Comparison of ENCODE assay signal across 8 mouse cellular contexts in genomic region chr6:39295727-39296411, GRCm38 (mm10).
DNase-seq lines count a peak whose midpoint lies in the region; ATAC-seq and TF ChIP-seq lines count a peak whose summit lies in the region.
"Had no signal": no experiment of that assay in that cellular context is flagged by ENCODE, and none has a peak within 500 bp of the region (broad histone marks: within the 10 kb centered on the region; RNA-seq: fewer than 3 reads in every experiment).

No protein-coding gene starts in this region.

- no peak for TF ChIP-seq POLR2A in thymus, adult 2 months (IDR thresholded peaks at IDR 0.05; ENCODE audit: control insufficient read depth, extremely low read depth, insufficient read depth, low read length, poor library complexity)

- H3K4me1 ChIP-seq in thymus, adult 2 months (replicated peaks; ENCODE audit: control insufficient read depth, insufficient read depth, low read length) = peaks cover 7% of the 10 kb centered on the region
- peaks cover 10% of the 10 kb centered on the region for H3K4me1 ChIP-seq in limb, embryonic 10.5 days

- H3K9me3 ChIP-seq in limb, embryonic 10.5 days (replicated peaks) = no peaks in the 10 kb centered on the region
- H3K9me3 ChIP-seq: midbrain, embryonic 12.5 days had no signal

- no peak for TF ChIP-seq CTCF in thymus, adult 2 months (IDR thresholded peaks at IDR 0.05; ENCODE audit: borderline replicate concordance, control insufficient read depth, extremely low read depth, insufficient read depth, low read length, poor library complexity)

- H3K27ac ChIP-seq in thymus, adult 2 months (ENCODE audit: control insufficient read depth, insufficient read depth, low read length) = no peak overlapping the region
- peak overlapping the region; percentile 72 for H3K27ac ChIP-seq in limb, embryonic 10.5 days
- H3K27ac ChIP-seq: midbrain, embryonic 12.5 days had no signal

- 53% methylated on average over 14 of the region's 14 CpGs for WGBS in thymus, adult 2 months
- 27% methylated on average over 14 of the region's 14 CpGs for WGBS in limb, embryonic 10.5 days

- H3K4me3 ChIP-seq in thymus, adult 2 months (ENCODE audit: control insufficient read depth, insufficient read depth, low read length) = no peak overlapping the region
- H3K4me3 ChIP-seq in limb, embryonic 10.5 days = no peak overlapping the region
- H3K4me3 ChIP-seq: midbrain, embryonic 12.5 days had no signal

- DNase-seq in thymus, postnatal 0 days (ENCODE audit: low spot score) = peak; percentile 65
- DNase-seq in thymus, adult 2 months = no peak
- peak; percentile 24 to 38 for DNase-seq in gastrocnemius, adult 8-10 months (ENCODE audit: low spot score in 2 of 2)
- DNase-seq in limb, embryonic 10.5 days (ENCODE audit: low spot score) = peak; percentile 35
- peak; percentile 35 for DNase-seq in thymus, postnatal 25 days
- DNase-seq in layer of hippocampus, adult 11-12 months (ENCODE audit: low spot score) = no peak

- H3K27me3 ChIP-seq in thymus, adult 2 months (ENCODE audit: control insufficient read depth, insufficient read depth, low read length) = no peaks in the 10 kb centered on the region
- no peaks in the 10 kb centered on the region for H3K27me3 ChIP-seq in limb, embryonic 10.5 days (ENCODE audit: low read depth, poor library complexity, severe bottlenecking)
- H3K27me3 ChIP-seq: midbrain, embryonic 12.5 days had no signal

- H3K36me3 ChIP-seq in thymus, adult 2 months (ENCODE audit: control insufficient read depth, insufficient read depth, low read length) = no peaks in the 10 kb centered on the region
- H3K36me3 ChIP-seq in limb, embryonic 10.5 days = no peaks in the 10 kb centered on the region
- H3K36me3 ChIP-seq: midbrain, embryonic 12.5 days had no signal

- ATAC-seq in erythroblast, adult 5-6 weeks (replicated peaks; ENCODE audit: low FRiP score, poor library complexity, severe bottlenecking) = no peak

Comparison
In these comparisons a context has a peak if more than half of its experiments do, and no peak if none do; other contexts are left out.
1. DNase-seq: peak in thymus, postnatal 0 days (single experiment), gastrocnemius, adult 8-10 months (2 of 2), limb, embryonic 10.5 days (single experiment) and thymus, postnatal 25 days (single experiment); none in thymus, adult 2 months (single experiment) and layer of hippocampus, adult 11-12 months (single experiment).